Mouse (Mus musculus): Measurements from ENCODE around the gene Net1. TPM values are rescaled to one million over a fixed set of nuclear protein-coding genes. Genes with fewer than 3 reads are reported as not detected.

The Net1 gene
- polyA plus RNA-seq, 1 experiment from 2014 or later, result 10.2 TPM

DNA sequence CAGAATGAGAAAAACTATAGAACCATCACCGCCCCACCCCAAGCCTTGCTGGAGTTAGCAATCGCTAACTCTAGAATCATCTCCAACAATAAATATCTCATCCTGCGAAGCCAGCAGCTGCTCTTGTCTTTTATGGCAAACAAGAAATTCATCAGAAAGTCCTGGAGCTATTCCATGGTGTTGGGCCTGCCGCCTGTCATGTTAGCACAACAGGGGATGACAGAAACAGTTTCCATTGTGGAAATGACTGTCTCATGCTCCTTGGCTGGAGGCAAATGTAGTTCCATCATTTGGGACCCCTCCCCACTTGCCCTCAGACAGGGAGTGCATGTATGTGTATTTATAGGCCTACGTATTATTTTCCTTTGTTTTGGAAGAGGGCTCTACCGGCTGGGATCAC, 41.6 kb downstream of the Net1 start:
- ATAC-seq (ENCODE audit: low FRiP score) (no peak), DNase-seq (ENCODE audit: low spot score) (no peak)
- Histone ChIP-seq H3K27me3 (ENCODE audit: control insufficient read depth, insufficient read depth, low read length) (no peaks in the 10 kb centered on the region), H3K36me3 (replicated peaks; ENCODE audit: control insufficient read depth, insufficient read depth) (no peaks in the 10 kb centered on the region), H3K9me3 (ENCODE audit: control insufficient read depth, low read length) (no peaks in the 10 kb centered on the region), H3K4me1 (replicated peaks; ENCODE audit: control insufficient read depth, insufficient read depth, low read length) (no peaks in the 10 kb centered on the region), H3K27ac (no peak overlapping the region), H3K4me2 (replicated peaks) (no peak overlapping the region), H3K9ac (no peak overlapping the region), H3K4me3 (replicated peaks; ENCODE audit: low read length) (no peak overlapping the region)
- WGBS, result 79% methylated on average over 6 of the region's 6 CpGs

DNA sequence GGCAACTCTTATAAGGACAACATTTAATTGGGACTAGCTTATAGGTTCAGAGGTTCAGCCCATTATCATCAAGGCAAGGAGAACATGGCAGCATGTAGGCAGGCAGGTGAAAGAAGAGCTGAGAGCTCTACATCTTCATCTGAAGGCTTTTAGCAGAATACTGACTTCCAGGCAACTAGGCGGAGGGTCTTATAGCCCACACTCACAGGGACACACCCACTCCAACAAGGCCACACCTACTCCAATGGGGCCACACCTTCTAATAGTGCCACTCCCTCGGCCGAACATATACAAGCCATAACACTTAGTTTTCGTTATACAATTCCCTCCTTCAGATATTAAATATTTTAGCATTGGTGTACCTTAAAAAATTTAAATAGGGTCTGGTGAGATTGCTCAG, 45.2 kb downstream of the Net1 start:
- DNase-seq (ENCODE audit: low spot score), result no peak
- Histone ChIP-seq H3K27ac (no peak overlapping the region), H3K9me3 (ENCODE audit: control insufficient read depth, low read length) (no peaks in the 10 kb centered on the region), H3K27me3 (ENCODE audit: control insufficient read depth, insufficient read depth, low read length) (no peaks in the 10 kb centered on the region), H3K36me3 (replicated peaks; ENCODE audit: control insufficient read depth, insufficient read depth) (no peaks in the 10 kb centered on the region), H3K9ac (no peak overlapping the region), H3K4me1 (replicated peaks; ENCODE audit: control insufficient read depth, insufficient read depth, low read length) (no peaks in the 10 kb centered on the region), H3K4me2 (replicated peaks) (no peak overlapping the region), H3K4me3 (replicated peaks; ENCODE audit: low read length) (no peak overlapping the region)
- WGBS, result 93% methylated on average over 4 of the region's 4 CpGs
- ATAC-seq (ENCODE audit: low FRiP score), result no peak

DNA sequence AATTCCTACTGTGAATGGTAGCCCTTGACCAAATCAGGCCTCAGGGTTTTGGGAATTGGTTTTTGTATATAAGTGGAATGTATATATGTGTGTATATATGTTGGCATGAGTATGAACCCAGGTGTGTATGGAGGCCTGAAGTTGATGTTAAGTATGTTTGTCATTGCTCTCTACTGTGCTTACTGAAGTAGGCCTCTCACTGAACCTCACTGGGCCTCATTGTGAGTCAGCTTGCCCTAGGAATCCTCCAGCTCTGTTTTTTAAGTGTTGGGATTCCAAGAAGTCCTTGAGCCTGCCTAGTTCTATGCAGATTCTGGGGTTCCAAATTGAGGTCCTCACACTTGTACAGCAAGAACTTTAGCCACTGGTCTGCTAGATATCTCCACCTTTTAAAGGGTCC, 48.1 kb downstream of the Net1 start:
- no peak for ATAC-seq (ENCODE audit: low FRiP score)
- H3K27me3 ChIP-seq (ENCODE audit: control insufficient read depth, insufficient read depth, low read length), result no peaks in the 10 kb centered on the region
- H3K9ac ChIP-seq, result no peak overlapping the region
- no peaks in the 10 kb centered on the region for H3K9me3 ChIP-seq (ENCODE audit: control insufficient read depth, low read length)
- no peak for DNase-seq (ENCODE audit: low spot score)
- no peak overlapping the region for H3K4me2 ChIP-seq (replicated peaks)
- H3K27ac ChIP-seq, result no peak overlapping the region
- H3K4me3 ChIP-seq (replicated peaks; ENCODE audit: low read length), result no peak overlapping the region
- no peaks in the 10 kb centered on the region for H3K4me1 ChIP-seq (replicated peaks; ENCODE audit: control insufficient read depth, insufficient read depth, low read length)
- no peaks in the 10 kb centered on the region for H3K36me3 ChIP-seq (replicated peaks; ENCODE audit: control insufficient read depth, insufficient read depth)

DNA sequence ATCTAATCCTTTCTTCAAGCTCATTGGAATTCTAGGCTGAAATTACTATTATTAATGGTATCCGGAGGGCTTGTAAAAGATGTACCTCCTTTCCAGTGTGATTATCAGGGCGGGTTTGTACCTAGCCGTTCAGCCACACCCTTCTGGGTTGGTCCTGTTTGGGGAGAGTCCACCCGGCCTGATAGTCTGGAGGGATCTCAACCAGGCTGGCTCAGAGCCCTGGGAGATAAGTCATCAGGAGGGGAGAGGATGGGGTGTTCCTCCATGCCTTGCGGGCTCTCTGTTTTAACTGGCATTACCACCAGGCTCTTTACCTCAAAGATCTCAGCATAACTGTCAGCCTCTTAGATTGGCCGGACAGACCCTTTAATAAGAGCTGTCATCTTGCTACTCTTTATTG, 50.9 kb downstream of the Net1 start:
- no peak for DNase-seq (ENCODE audit: low spot score)
- WGBS, result 84% methylated on average over 6 of the region's 6 CpGs
- ATAC-seq (ENCODE audit: low FRiP score), result no peak
- Histone ChIP-seq H3K4me1 (replicated peaks; ENCODE audit: control insufficient read depth, insufficient read depth, low read length) (no peaks in the 10 kb centered on the region), H3K9ac (no peak overlapping the region), H3K4me3 (replicated peaks; ENCODE audit: low read length) (no peak overlapping the region), H3K27ac (no peak overlapping the region), H3K9me3 (ENCODE audit: control insufficient read depth, low read length) (no peaks in the 10 kb centered on the region), H3K27me3 (ENCODE audit: control insufficient read depth, insufficient read depth, low read length) (no peaks in the 10 kb centered on the region), H3K4me2 (replicated peaks) (no peak overlapping the region), H3K36me3 (replicated peaks; ENCODE audit: control insufficient read depth, insufficient read depth) (no peaks in the 10 kb centered on the region)

DNA sequence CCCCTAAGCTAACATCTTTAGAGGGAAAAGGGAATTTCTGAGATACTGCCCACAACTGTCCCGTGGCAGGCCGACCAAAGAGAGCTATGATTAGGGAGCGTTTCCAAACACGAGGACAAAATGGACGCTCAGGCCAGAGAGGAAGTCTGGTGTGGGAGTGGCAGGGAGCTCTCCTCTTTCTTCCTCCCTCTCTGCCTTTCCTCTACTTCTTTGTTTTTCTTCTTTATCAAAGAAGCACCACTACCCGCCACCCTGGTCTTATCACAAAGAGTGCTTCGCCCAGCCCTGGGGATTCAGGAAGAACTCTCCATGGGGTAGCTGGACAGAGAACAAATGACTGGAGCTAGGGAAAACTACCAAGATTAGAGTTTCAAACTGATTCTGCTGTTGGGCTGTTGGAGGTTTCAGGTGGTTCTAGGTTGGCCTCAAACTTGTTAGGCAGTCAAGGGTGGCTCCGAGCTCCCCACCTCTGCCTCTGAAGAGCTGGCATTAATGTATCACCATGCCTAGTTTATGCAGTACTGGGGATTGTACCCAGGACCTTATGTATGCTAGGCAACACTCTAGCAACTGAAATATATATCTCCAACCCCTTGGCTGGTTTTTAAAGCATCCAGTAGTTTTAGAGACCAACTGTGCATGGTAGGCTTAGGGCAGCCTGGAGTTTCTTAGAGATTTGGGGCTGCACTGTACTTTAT, 51.5 kb downstream of the Net1 start:
- H3K27ac ChIP-seq, result no peak overlapping the region

DNA sequence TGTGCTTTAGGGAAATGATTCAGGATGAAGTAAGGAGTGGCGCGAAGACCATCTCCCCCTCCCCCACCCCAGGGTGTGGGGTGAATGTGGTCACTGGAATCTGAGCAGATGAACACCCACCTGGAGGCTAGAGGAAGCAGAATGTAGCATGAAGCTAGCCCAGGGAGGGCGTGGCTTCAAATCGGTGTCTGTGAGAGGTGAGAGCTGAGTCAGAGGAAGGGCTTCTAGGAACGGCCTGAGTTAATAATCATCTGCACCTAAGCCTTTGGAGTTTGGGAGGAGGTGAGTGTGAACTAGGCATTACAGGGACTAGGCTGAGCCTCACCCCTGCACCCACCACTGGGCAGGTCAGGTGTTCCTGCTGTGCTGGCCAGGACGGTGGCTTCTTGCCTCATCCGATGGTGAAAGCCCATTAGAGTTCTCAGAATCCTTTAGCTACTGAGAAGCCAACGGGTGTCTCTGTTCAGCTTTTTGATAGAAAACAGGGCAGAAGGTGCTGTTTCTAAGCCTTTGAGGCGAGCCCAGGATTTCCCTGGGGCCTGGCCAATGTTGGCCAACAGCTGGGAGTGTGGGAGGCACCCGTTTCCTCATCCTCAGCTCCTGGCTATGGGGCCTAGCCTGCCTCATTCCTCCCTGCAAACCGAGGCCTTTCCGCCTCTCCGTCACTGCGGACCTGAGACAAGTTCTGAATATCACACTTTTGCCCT, 52.2 kb downstream of the Net1 start:
- no peak for DNase-seq (ENCODE audit: low spot score)
- H3K9ac ChIP-seq, result no peak overlapping the region
- H3K4me3 ChIP-seq (replicated peaks; ENCODE audit: low read length), result no peak overlapping the region
- H3K27ac ChIP-seq, result no peak overlapping the region
- no peaks in the 10 kb centered on the region for H3K4me1 ChIP-seq (replicated peaks; ENCODE audit: control insufficient read depth, insufficient read depth, low read length)
- H3K27me3 ChIP-seq (ENCODE audit: control insufficient read depth, insufficient read depth, low read length), result no peaks in the 10 kb centered on the region
- H3K4me2 ChIP-seq (replicated peaks), result no peak overlapping the region
- no peaks in the 10 kb centered on the region for H3K9me3 ChIP-seq (ENCODE audit: control insufficient read depth, low read length)
- 88% methylated on average over 14 of the region's 14 CpGs for WGBS
- no peak for ATAC-seq (ENCODE audit: low FRiP score)
- no peaks in the 10 kb centered on the region for H3K36me3 ChIP-seq (replicated peaks; ENCODE audit: control insufficient read depth, insufficient read depth)

More for the DNA sequence above, 51.5 kb downstream of the Net1 start:
- DNase-seq (ENCODE audit: low spot score) (no peak), ATAC-seq (ENCODE audit: low FRiP score) (no peak)
- Histone ChIP-seq H3K4me3 (replicated peaks; ENCODE audit: low read length) (no peak overlapping the region), H3K36me3 (replicated peaks; ENCODE audit: control insufficient read depth, insufficient read depth) (no peaks in the 10 kb centered on the region), H3K9ac (no peak overlapping the region), H3K4me1 (replicated peaks; ENCODE audit: control insufficient read depth, insufficient read depth, low read length) (no peaks in the 10 kb centered on the region), H3K4me2 (replicated peaks) (no peak overlapping the region), H3K27me3 (ENCODE audit: control insufficient read depth, insufficient read depth, low read length) (no peaks in the 10 kb centered on the region), H3K9me3 (ENCODE audit: control insufficient read depth, low read length) (no peaks in the 10 kb centered on the region)
- WGBS, result 87% methylated on average over 8 of the region's 8 CpGs

DNA sequence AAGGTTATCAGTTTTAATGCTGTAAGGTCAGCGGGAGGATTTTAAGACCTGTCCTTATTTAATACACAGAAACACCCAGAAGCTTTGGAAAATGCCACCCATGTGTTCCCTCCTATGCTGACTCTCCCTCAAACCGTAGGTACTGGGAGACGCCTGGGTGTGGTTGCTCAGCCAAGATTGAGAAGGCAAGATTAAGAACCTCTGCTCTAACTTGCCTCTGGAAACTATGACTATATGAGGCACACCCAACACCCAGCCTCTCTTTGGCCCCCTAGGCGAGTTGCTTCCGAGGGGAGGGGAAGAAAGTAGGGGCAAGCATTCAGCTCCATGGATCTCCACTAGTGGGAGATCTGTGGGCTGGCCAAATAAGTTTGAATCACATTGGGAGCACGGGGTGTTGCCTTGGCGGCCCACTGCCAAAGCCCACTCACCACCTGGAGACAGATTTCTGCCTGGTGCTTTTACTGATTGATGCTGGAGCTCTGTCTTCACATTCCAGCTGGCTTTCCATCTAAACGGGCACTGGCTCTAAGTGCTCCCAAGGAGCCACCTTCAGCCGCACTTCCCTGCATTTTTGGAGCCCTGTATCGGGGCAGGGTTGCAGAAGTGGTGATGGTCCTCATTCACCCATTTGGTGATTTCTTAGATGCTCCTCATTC, 55.0 kb downstream of the Net1 start:
- no peaks in the 10 kb centered on the region for H3K36me3 ChIP-seq (replicated peaks; ENCODE audit: control insufficient read depth, insufficient read depth)
- no peak overlapping the region for H3K27ac ChIP-seq
- H3K9ac ChIP-seq, result no peak overlapping the region
- no peak for DNase-seq (ENCODE audit: low spot score)
- H3K9me3 ChIP-seq (ENCODE audit: control insufficient read depth, low read length), result no peaks in the 10 kb centered on the region
- no peak overlapping the region for H3K4me3 ChIP-seq (replicated peaks; ENCODE audit: low read length)
- H3K27me3 ChIP-seq (ENCODE audit: control insufficient read depth, insufficient read depth, low read length), result no peaks in the 10 kb centered on the region
- no peak for ATAC-seq (ENCODE audit: low FRiP score)
- H3K4me1 ChIP-seq (replicated peaks; ENCODE audit: control insufficient read depth, insufficient read depth, low read length), result no peaks in the 10 kb centered on the region
- WGBS, result 88% methylated on average over 10 of the region's 10 CpGs
- no peak overlapping the region for H3K4me2 ChIP-seq (replicated peaks)

DNA sequence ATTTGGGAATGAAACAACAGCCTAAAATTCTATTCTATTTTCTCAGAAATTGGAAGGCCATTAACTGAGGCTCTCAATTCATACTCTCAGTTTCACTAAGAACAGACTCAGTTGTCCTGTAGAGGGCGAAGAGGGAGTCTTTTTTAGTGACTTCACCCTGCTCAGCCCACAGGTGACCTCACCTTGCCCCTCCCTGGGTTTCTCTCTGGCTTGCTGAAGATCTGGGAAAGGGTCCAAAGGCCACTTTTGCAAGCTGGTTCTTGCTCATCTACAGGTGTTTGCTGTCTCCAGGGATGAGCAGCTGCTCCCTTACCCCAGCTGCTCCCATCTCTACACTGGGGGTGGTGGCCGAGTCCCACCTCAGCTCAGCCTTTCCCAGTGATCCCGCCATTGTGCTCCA, 55.7 kb downstream of the Net1 start:
- Histone ChIP-seq H3K4me2 (replicated peaks) (no peak overlapping the region), H3K4me3 (replicated peaks; ENCODE audit: low read length) (no peak overlapping the region), H3K4me1 (replicated peaks; ENCODE audit: control insufficient read depth, insufficient read depth, low read length) (no peaks in the 10 kb centered on the region), H3K27me3 (ENCODE audit: control insufficient read depth, insufficient read depth, low read length) (no peaks in the 10 kb centered on the region), H3K27ac (no peak overlapping the region), H3K9ac (no peak overlapping the region), H3K9me3 (ENCODE audit: control insufficient read depth, low read length) (no peaks in the 10 kb centered on the region), H3K36me3 (replicated peaks; ENCODE audit: control insufficient read depth, insufficient read depth) (no peaks in the 10 kb centered on the region)
- 81% methylated on average over 3 of the region's 3 CpGs for WGBS
- ATAC-seq (ENCODE audit: low FRiP score) (no peak), DNase-seq (ENCODE audit: low spot score) (no peak)

DNA sequence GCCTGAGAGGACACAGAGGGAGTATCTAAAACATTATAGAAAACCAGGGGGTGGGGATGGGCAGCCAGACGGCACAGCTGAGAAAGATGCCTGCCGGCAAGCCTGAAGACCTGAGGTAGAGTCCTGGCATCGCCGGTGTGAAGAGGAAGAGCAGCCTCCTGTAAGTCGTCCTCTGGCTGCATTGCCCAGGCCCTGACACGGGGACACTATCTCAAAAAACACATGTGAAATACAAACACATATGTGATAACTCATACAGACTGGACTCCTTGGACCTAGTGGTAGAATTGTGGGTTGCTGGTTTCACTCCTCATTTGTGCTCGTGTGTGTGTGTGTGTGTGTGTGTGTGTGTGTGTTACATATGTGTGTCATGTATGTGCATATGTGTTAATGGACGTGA, 56.8 kb downstream of the Net1 start:
- no peak overlapping the region for H3K27ac ChIP-seq
- DNase-seq (ENCODE audit: low spot score) (no peak), ATAC-seq (ENCODE audit: low FRiP score) (no peak)
- no peak overlapping the region for H3K4me2 ChIP-seq (replicated peaks)
- H3K4me3 ChIP-seq (replicated peaks; ENCODE audit: low read length), result no peak overlapping the region
- H3K4me1 ChIP-seq (replicated peaks; ENCODE audit: control insufficient read depth, insufficient read depth, low read length), result no peaks in the 10 kb centered on the region
- WGBS, result 93% methylated on average over 8 of the region's 8 CpGs
- H3K9me3 ChIP-seq (ENCODE audit: control insufficient read depth, low read length), result no peaks in the 10 kb centered on the region
- H3K27me3 ChIP-seq (ENCODE audit: control insufficient read depth, insufficient read depth, low read length), result no peaks in the 10 kb centered on the region
- H3K36me3 ChIP-seq (replicated peaks; ENCODE audit: control insufficient read depth, insufficient read depth), result no peaks in the 10 kb centered on the region
- no peak overlapping the region for H3K9ac ChIP-seq
